Mouse (Mus musculus) megakaryocyte, embryonic 14.5 days (primary cell): ENCODE measurements around the gene Rsf1.

Experiments
- FLI1 ChIP-seq: IDR thresholded peaks from 2 replicates; pipeline ENCODE4 v1.6.1; 2012; ENCODE audit warnings: low read length, inconsistent platforms, mixed read lengths
- GATA1 ChIP-seq: IDR thresholded peaks from 3 replicates; pipeline ENCODE4 v1.6.1; 2012; ENCODE audit warnings: mixed read lengths, low read length, inconsistent platforms, borderline replicate concordance

DNA sequence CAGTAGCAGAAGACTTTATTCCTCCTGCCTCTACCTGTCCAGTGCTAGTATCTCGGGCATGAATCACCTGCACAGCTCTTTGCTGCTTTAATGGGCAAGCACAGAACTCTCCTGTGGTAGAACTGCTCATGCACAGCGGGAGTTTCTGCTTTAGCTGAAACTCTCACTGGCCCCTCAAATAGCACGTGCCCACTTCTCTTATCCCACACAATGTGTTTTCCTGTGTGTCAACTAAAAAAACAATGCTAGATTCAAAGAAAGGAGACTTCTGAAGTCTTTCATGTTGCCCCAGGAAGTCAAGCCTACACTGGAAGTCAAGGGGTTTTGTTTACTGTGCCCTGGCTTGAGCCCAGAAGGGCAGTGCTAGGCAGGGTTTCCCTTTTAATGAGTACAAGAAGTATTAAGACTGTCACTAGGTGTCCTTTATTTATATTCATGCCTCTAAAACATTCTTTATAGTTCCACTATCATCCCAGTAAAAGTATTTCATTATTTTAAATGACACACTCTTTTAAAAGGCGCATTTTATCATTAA, 156.3 kb downstream of the Rsf1 start:
- TF ChIP-seq GATA1 (no peak), FLI1 (no peak)
